Comparison of ENCODE assay signal across 18 mouse cellular contexts in the genomic region with DNA sequence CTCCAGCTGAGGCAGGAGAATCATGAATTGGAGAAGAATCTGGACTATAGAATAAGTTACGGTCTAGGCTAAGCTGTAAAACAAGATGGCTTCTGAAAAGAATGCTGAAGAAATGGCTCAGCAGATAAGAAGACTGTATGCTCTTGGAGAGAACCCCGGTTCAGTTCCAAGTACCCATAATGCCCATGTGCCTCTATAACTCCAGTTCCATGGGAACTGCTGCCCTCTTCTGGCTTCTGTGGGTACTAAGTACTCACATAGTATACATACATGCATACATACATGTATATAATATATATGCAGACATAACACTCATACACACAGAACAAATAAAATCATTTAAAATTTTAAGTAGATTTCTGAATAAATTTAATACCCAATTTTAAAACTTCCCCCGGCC. TPM values are rescaled to one million over a fixed set of nuclear protein-coding genes. Genes with fewer than 3 reads are reported as not detected.
DNase-seq lines count a peak whose midpoint lies in the region; ATAC-seq and TF ChIP-seq lines count a peak whose summit lies in the region.
"Had no signal": no experiment of that assay in that cellular context is flagged by ENCODE, and none has a peak within 500 bp of the region (broad histone marks: within the 10 kb centered on the region; RNA-seq: fewer than 3 reads in every experiment).

No protein-coding gene starts in this region.

- H3K27me3 ChIP-seq in lung, embryonic 14.5 days (ENCODE audit: insufficient read depth, low read length), result no peaks in the 10 kb centered on the region
- no peaks in the 10 kb centered on the region for H3K27me3 ChIP-seq in hindbrain, embryonic 14.5 days (ENCODE audit: control insufficient read depth, insufficient read depth, low read length)
- H3K27me3 ChIP-seq: forebrain, embryonic 12.5 days; limb, embryonic 12.5 days; lung, embryonic 15.5 days; midbrain, embryonic 12.5 days; neural tube, embryonic 13.5 days had no signal

- no peaks in the 10 kb centered on the region for H3K9me3 ChIP-seq in lung, embryonic 14.5 days (ENCODE audit: low read depth, low read length)
- no peaks in the 10 kb centered on the region for H3K9me3 ChIP-seq in hindbrain, embryonic 14.5 days (ENCODE audit: control insufficient read depth, low read length)
- H3K9me3 ChIP-seq: forebrain, embryonic 12.5 days; limb, embryonic 12.5 days; lung, embryonic 15.5 days; midbrain, embryonic 12.5 days; neural tube, embryonic 13.5 days had no signal

- peak; percentile 14 for DNase-seq in lung, embryonic 14.5 days
- no peak for DNase-seq in lung, postnatal 36 days
- peak; percentile 73 for DNase-seq in ZHBTc4 (ENCODE audit: low read depth, low spot score)
- peak; percentile 23 for DNase-seq in thymus, postnatal 14 days
- DNase-seq in left cerebral cortex, postnatal 14 days (ENCODE audit: low spot score in 2 of 2), result no peak
- DNase-seq in hindbrain, embryonic 14.5 days (ENCODE audit: low spot score), result no peak
- DNase-seq: adrenal gland, adult 8-10 months; cerebellum, postnatal 14 days; gastrocnemius, postnatal 10 days; kidney, postnatal 14 days; layer of hippocampus, postnatal 36 days had no signal

- no peak overlapping the region for H3K4me3 ChIP-seq in lung, embryonic 14.5 days (ENCODE audit: low read depth, low read length)
- H3K4me3 ChIP-seq in hindbrain, embryonic 14.5 days (replicated peaks; ENCODE audit: low read length), result no peak overlapping the region
- H3K4me3 ChIP-seq: forebrain, embryonic 12.5 days; limb, embryonic 12.5 days; lung, embryonic 15.5 days; midbrain, embryonic 12.5 days; neural tube, embryonic 13.5 days had no signal

- no peaks in the 10 kb centered on the region for H3K36me3 ChIP-seq in lung, embryonic 14.5 days (ENCODE audit: insufficient read depth)
- no peaks in the 10 kb centered on the region for H3K36me3 ChIP-seq in hindbrain, embryonic 14.5 days (replicated peaks; ENCODE audit: control insufficient read depth, insufficient read depth)
- H3K36me3 ChIP-seq: forebrain, embryonic 12.5 days; limb, embryonic 12.5 days; lung, embryonic 15.5 days; midbrain, embryonic 12.5 days; neural tube, embryonic 13.5 days had no signal

- intact Hi-C loops in left cerebral cortex, postnatal 14 days (cut with DNase I), result no loop called here

- no peak for ATAC-seq in lung, embryonic 14.5 days (ENCODE audit: insufficient read depth)
- peak; percentile 39 for ATAC-seq in CD4-positive, CD25-positive, alpha-beta regulatory T cell, adult 4 months
- no peak for ATAC-seq in hindbrain, embryonic 14.5 days (ENCODE audit: low FRiP score)
- ATAC-seq: hindbrain, postnatal 0 days had no signal

- TF ChIP-seq CTCF in lung, embryonic 14.5 days (IDR thresholded peaks at IDR 0.05; ENCODE audit: low read depth), result peak; percentile 24

- WGBS in lung, embryonic 14.5 days, result 87% methylated on average over 3 of the region's 3 CpGs
- WGBS in hindbrain, embryonic 14.5 days, result 92% methylated on average over 3 of the region's 3 CpGs

- no peak overlapping the region for H3K4me2 ChIP-seq in lung, embryonic 14.5 days
- no peak overlapping the region for H3K4me2 ChIP-seq in hindbrain, embryonic 14.5 days (replicated peaks)
- H3K4me2 ChIP-seq: forebrain, embryonic 12.5 days; limb, embryonic 12.5 days; lung, embryonic 15.5 days; midbrain, embryonic 12.5 days; neural tube, embryonic 13.5 days had no signal

- H3K9ac ChIP-seq in lung, embryonic 14.5 days, result no peak overlapping the region
- H3K9ac ChIP-seq in hindbrain, embryonic 14.5 days, result no peak overlapping the region
- H3K9ac ChIP-seq: forebrain, embryonic 12.5 days; limb, embryonic 12.5 days; lung, embryonic 15.5 days; midbrain, embryonic 12.5 days; neural tube, embryonic 13.5 days had no signal

- H3K27ac ChIP-seq in lung, embryonic 14.5 days (ENCODE audit: low read depth), result no peak overlapping the region
- no peak overlapping the region for H3K27ac ChIP-seq in hindbrain, embryonic 14.5 days
- H3K27ac ChIP-seq: forebrain, embryonic 12.5 days; hindbrain, postnatal 0 days; limb, embryonic 12.5 days; lung, embryonic 15.5 days; midbrain, embryonic 12.5 days; neural tube, embryonic 13.5 days had no signal

- no peaks in the 10 kb centered on the region for H3K4me1 ChIP-seq in lung, embryonic 14.5 days (ENCODE audit: insufficient read depth)
- H3K4me1 ChIP-seq in hindbrain, embryonic 14.5 days (replicated peaks; ENCODE audit: control insufficient read depth, insufficient read depth, low read length), result no peaks in the 10 kb centered on the region
- H3K4me1 ChIP-seq: forebrain, embryonic 12.5 days; limb, embryonic 12.5 days; lung, embryonic 15.5 days; midbrain, embryonic 12.5 days; neural tube, embryonic 13.5 days had no signal

RNA-seq across cellular contexts. Expression of a gene that starts 12.3 kb away (rescaled TPM):
- polyA plus RNA-seq in lung, embryonic 14.5 days (2014; fragmentation: Nextera tagmentation; extraction: Ambion mirVana), result 2.9 and 3.0 TPM in 2 replicates
- polyA plus RNA-seq in CD4-positive, CD25-positive, alpha-beta regulatory T cell, adult 4 months (2017; shearing (Covaris generic)), result 10 to 100 TPM; 12.8 to 14.6 TPM
- total RNA-seq in left cerebral cortex, postnatal 14 days (2021), result 1 to 10 TPM in 1 of 2 experiments, under 1 TPM in 1; 0.40 to 1.1 TPM
- polyA plus RNA-seq in hindbrain, embryonic 14.5 days (2014; fragmentation: Nextera tagmentation; extraction: Ambion mirVana), result 2.9 and 3.9 TPM in 2 replicates

Comparison
In these comparisons a context has a peak if more than half of its experiments do, and no peak if none do; other contexts are left out.
1. DNase-seq: peak in lung, embryonic 14.5 days (single experiment), ZHBTc4 (single experiment) and thymus, postnatal 14 days (single experiment); none in lung, postnatal 36 days (single experiment), left cerebral cortex, postnatal 14 days (0 of 2) and hindbrain, embryonic 14.5 days (single experiment).